Mouse (Mus musculus): ENCODE results near the gene Ltb4r2. TPM values are rescaled to one million over a fixed set of nuclear protein-coding genes. Genes with fewer than 3 reads are reported as not detected.
A peak's percentile ranks its signal among the peaks of the same experiment; 100 is the strongest.

Gene Ltb4r2
- polyA plus RNA-seq, 1 experiment from 2014 or later, result 0.27 TPM

- H3K4me1 ChIP-seq (ENCODE audit: control insufficient read depth in 2 of 2, insufficient read depth in 2 of 2, low read length in 2 of 2), result peaks cover 4 to 5% of the 10 kb centered on the region in 2 experiments; a peak in 1 of 4 replicates
- no peak overlapping the region for H3K4me2 ChIP-seq (ENCODE audit: low read length)
- H3K4me3 ChIP-seq (ENCODE audit: control insufficient read depth in 1 of 2, insufficient read depth in 1 of 2, low read depth in 1 of 2, low read length in 2 of 2), result no peak overlapping the region
- no peaks in the 10 kb centered on the region for H3K9me3 ChIP-seq (ENCODE audit: control insufficient read depth, low read length)
- ATAC-seq (ENCODE audit: insufficient number of reproducible peaks, insufficient read depth, low FRiP score, low read depth), result no peak
- H3K9ac ChIP-seq (ENCODE audit: low read length), result no peak overlapping the region
- H3K36me3 ChIP-seq (ENCODE audit: control insufficient read depth, insufficient read depth, low read length), result 0 out of 2 replicates have a peak, but pooled peaks cover 5% of the 10 kb centered on the region
- H3K27me3 ChIP-seq (ENCODE audit: control insufficient read depth, insufficient read depth, low read length), result peaks cover 15% of the 10 kb centered on the region
- no peak overlapping the region for H3K27ac ChIP-seq (replicated peaks in 1 of 2; ENCODE audit: control insufficient read depth in 1 of 2, insufficient read depth in 1 of 2, low read depth in 2 of 2, low read length in 2 of 2)
- 73% methylated on average over 16 of the region's 16 CpGs for WGBS
Observed at GRCm38 (mm10) chr14:55769087-55769703, 8.0 kb downstream of the Ltb4r2 start.

GRCm38 (mm10) chr14:55776711-55777110 is 15.5 kb downstream of the Ltb4r2 start:
- Histone ChIP-seq H3K9me3 (ENCODE audit: control insufficient read depth, low read length) (no peaks in the 10 kb centered on the region), H3K9ac (ENCODE audit: low read length) (no peak overlapping the region), H3K27ac (replicated peaks in 1 of 2; ENCODE audit: control insufficient read depth in 1 of 2, insufficient read depth in 1 of 2, low read depth in 2 of 2, low read length in 2 of 2) (no peak overlapping the region), H3K4me1 (ENCODE audit: control insufficient read depth in 2 of 2, insufficient read depth in 2 of 2, low read length in 2 of 2) (peaks cover 9 to 10% of the 10 kb centered on the region in 2 experiments; a peak in 3 of 4 replicates), H3K4me3 (ENCODE audit: control insufficient read depth in 1 of 2, insufficient read depth in 1 of 2, low read depth in 1 of 2, low read length in 2 of 2) (no peak overlapping the region), H3K4me2 (ENCODE audit: low read length) (no peak overlapping the region), H3K36me3 (ENCODE audit: control insufficient read depth, insufficient read depth, low read length) (peaks cover 27% of the 10 kb centered on the region), H3K27me3 (ENCODE audit: control insufficient read depth, insufficient read depth, low read length) (peaks cover 5% of the 10 kb centered on the region)
- no peak for ATAC-seq (ENCODE audit: insufficient number of reproducible peaks, insufficient read depth, low FRiP score, low read depth)
- 58% methylated on average over 7 of the region's 7 CpGs for WGBS

DNA sequence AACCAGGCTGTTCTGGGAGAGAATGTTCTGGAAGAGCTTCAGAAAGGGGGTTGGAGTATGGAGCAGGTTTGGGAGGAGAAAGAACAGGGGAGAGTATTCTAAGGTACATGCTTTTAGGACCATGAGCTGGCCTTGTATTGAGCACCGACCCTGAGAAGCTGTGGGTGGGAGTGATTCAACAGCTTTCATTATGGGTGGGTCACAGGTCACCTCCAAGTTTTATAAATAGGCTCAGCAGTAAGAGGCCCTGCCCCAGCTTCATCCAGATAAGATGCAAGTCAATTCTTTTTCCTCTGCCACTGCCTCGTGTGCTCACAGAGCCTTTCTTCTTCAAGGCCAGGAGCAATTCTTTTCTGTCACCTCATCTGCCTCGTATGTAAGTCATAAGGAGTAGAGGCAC is 15.9 kb downstream of the Ltb4r2 start:
- 21% methylated on average over 3 of the region's 3 CpGs for WGBS
- no peak for ATAC-seq (ENCODE audit: insufficient number of reproducible peaks, insufficient read depth, low FRiP score, low read depth)
- H3K36me3 ChIP-seq (ENCODE audit: control insufficient read depth, insufficient read depth, low read length), result peaks cover 27% of the 10 kb centered on the region

DNA sequence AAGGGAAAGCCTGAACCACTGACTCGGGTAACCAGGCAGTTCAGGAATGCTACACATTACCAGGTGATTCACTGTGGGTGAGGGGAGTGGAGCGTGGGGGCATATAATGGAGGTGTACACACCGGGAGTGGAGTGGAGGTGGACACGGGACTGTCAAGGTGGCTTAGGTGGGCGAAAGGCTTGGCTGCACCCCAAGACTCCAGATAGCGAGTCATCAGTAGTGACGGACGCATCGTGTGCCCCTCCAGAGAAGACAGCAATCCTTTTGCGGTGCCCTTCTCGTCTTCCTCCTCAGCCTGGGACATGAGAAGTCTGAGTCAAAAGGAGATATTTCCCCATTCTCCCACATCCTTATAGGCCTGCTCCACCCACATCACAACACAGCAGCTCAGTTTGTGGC is 16.6 kb downstream of the Ltb4r2 start:
- WGBS, result 83% methylated on average over 11 of the region's 11 CpGs
- H3K4me1 ChIP-seq (ENCODE audit: control insufficient read depth in 2 of 2, insufficient read depth in 2 of 2, low read length in 2 of 2), result peaks cover 10 to 11% of the 10 kb centered on the region in 2 experiments; a peak in 3 of 4 replicates
- ATAC-seq (ENCODE audit: insufficient number of reproducible peaks, insufficient read depth, low FRiP score, low read depth), result no peak
- H3K9ac ChIP-seq (ENCODE audit: low read length), result no peak overlapping the region
- H3K36me3 ChIP-seq (ENCODE audit: control insufficient read depth, insufficient read depth, low read length), result peaks cover 27% of the 10 kb centered on the region
- no peaks in the 10 kb centered on the region for H3K9me3 ChIP-seq (ENCODE audit: control insufficient read depth, low read length)
- H3K4me3 ChIP-seq (ENCODE audit: control insufficient read depth in 1 of 2, insufficient read depth in 1 of 2, low read depth in 1 of 2, low read length in 2 of 2), result no peak overlapping the region
- H3K27ac ChIP-seq (replicated peaks in 1 of 2; ENCODE audit: control insufficient read depth in 1 of 2, insufficient read depth in 1 of 2, low read depth in 2 of 2, low read length in 2 of 2), result no peak overlapping the region
- no peak overlapping the region for H3K4me2 ChIP-seq (ENCODE audit: low read length)
- peaks cover 12% of the 10 kb centered on the region for H3K27me3 ChIP-seq (ENCODE audit: control insufficient read depth, insufficient read depth, low read length)

More for the DNA sequence above, 15.9 kb downstream of the Ltb4r2 start:
- Histone ChIP-seq H3K4me1 (ENCODE audit: control insufficient read depth in 2 of 2, insufficient read depth in 2 of 2, low read length in 2 of 2) (peaks cover 9 to 10% of the 10 kb centered on the region in 2 experiments; a peak in 3 of 4 replicates), H3K27me3 (ENCODE audit: control insufficient read depth, insufficient read depth, low read length) (peaks cover 8% of the 10 kb centered on the region), H3K4me2 (ENCODE audit: low read length) (no peak overlapping the region), H3K9me3 (ENCODE audit: control insufficient read depth, low read length) (no peaks in the 10 kb centered on the region), H3K9ac (ENCODE audit: low read length) (no peak overlapping the region), H3K27ac (replicated peaks in 1 of 2; ENCODE audit: control insufficient read depth in 1 of 2, insufficient read depth in 1 of 2, low read depth in 2 of 2, low read length in 2 of 2) (no peak overlapping the region), H3K4me3 (ENCODE audit: control insufficient read depth in 1 of 2, insufficient read depth in 1 of 2, low read depth in 1 of 2, low read length in 2 of 2) (no peak overlapping the region)

- Histone ChIP-seq H3K9ac (ENCODE audit: low read length) (no peak overlapping the region), H3K27me3 (ENCODE audit: control insufficient read depth, insufficient read depth, low read length) (peaks cover 13% of the 10 kb centered on the region), H3K27ac (replicated peaks in 1 of 2; ENCODE audit: control insufficient read depth in 1 of 2, insufficient read depth in 1 of 2, low read depth in 2 of 2, low read length in 2 of 2) (no peak overlapping the region), H3K4me1 (ENCODE audit: control insufficient read depth in 2 of 2, insufficient read depth in 2 of 2, low read length in 2 of 2) (peaks cover 10 to 11% of the 10 kb centered on the region in 2 experiments; a peak in 3 of 4 replicates), H3K4me3 (ENCODE audit: control insufficient read depth in 1 of 2, insufficient read depth in 1 of 2, low read depth in 1 of 2, low read length in 2 of 2) (no peak overlapping the region), H3K36me3 (ENCODE audit: control insufficient read depth, insufficient read depth, low read length) (peaks cover 22% of the 10 kb centered on the region), H3K4me2 (ENCODE audit: low read length) (no peak overlapping the region), H3K9me3 (ENCODE audit: control insufficient read depth, low read length) (no peaks in the 10 kb centered on the region)
- WGBS, result 81% methylated on average over 15 of the region's 15 CpGs
- no peak for ATAC-seq (ENCODE audit: insufficient number of reproducible peaks, insufficient read depth, low FRiP score, low read depth)
Observed at GRCm38 (mm10) chr14:55778686-55779085, 17.5 kb downstream of the Ltb4r2 start.

DNA sequence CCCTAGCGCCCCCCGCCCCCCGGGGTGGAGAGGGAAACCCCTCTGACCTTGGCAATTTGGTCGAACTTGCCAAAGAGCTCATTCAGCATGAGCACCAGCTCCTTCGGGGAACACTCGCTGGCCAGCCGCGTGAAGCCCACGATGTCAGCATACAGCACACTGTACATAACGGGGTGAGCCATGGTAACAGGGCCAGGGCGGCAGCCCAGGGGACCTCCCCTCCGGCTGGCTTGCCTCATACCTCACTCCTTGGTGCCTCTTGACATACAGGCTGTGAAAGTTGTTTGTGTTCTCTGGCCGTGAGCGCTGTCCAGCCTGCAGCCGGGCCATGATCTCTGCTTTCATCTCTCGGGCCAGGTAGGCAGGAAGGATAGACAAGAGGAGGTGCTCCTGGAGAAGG is 18.4 kb downstream of the Ltb4r2 start:
- ATAC-seq (ENCODE audit: insufficient number of reproducible peaks, insufficient read depth, low FRiP score, low read depth), result no peak
- Histone ChIP-seq H3K36me3 (ENCODE audit: control insufficient read depth, insufficient read depth, low read length) (peaks cover 22% of the 10 kb centered on the region), H3K4me1 (ENCODE audit: control insufficient read depth in 2 of 2, insufficient read depth in 2 of 2, low read length in 2 of 2) (peaks cover 11 to 13% of the 10 kb centered on the region in 2 experiments; a peak in 3 of 4 replicates), H3K4me3 (ENCODE audit: control insufficient read depth in 1 of 2, insufficient read depth in 1 of 2, low read depth in 1 of 2, low read length in 2 of 2) (no peak overlapping the region), H3K9ac (ENCODE audit: low read length) (no peak overlapping the region), H3K27me3 (ENCODE audit: control insufficient read depth, insufficient read depth, low read length) (peaks cover 23% of the 10 kb centered on the region), H3K9me3 (ENCODE audit: control insufficient read depth, low read length) (no peaks in the 10 kb centered on the region), H3K4me2 (ENCODE audit: low read length) (no peak overlapping the region), H3K27ac (replicated peaks in 1 of 2; ENCODE audit: control insufficient read depth in 1 of 2, insufficient read depth in 1 of 2, low read depth in 2 of 2, low read length in 2 of 2) (no peak overlapping the region)
- 56% methylated on average over 16 of the region's 16 CpGs for WGBS

GRCm38 (mm10) chr14:55780736-55781135 is 19.5 kb downstream of the Ltb4r2 start:
- H3K36me3 ChIP-seq (ENCODE audit: control insufficient read depth, insufficient read depth, low read length), result peaks cover 22% of the 10 kb centered on the region
- no peaks in the 10 kb centered on the region for H3K9me3 ChIP-seq (ENCODE audit: control insufficient read depth, low read length)
- no peak overlapping the region for H3K4me3 ChIP-seq (ENCODE audit: control insufficient read depth in 1 of 2, insufficient read depth in 1 of 2, low read depth in 1 of 2, low read length in 2 of 2)
- WGBS, result 82% methylated on average over 11 of the region's 11 CpGs
- peaks cover 32% of the 10 kb centered on the region for H3K27me3 ChIP-seq (ENCODE audit: control insufficient read depth, insufficient read depth, low read length)
- 0 out of 2 replicates have a peak overlapping the region, but pooled peaks have one; percentile 24 for H3K4me2 ChIP-seq (ENCODE audit: low read length)
- H3K9ac ChIP-seq (ENCODE audit: low read length), result no peak overlapping the region
- peaks cover 11 to 13% of the 10 kb centered on the region in 2 experiments; a peak in 3 of 4 replicates for H3K4me1 ChIP-seq (ENCODE audit: control insufficient read depth in 2 of 2, insufficient read depth in 2 of 2, low read length in 2 of 2)
- no peak overlapping the region for H3K27ac ChIP-seq (replicated peaks in 1 of 2; ENCODE audit: control insufficient read depth in 1 of 2, insufficient read depth in 1 of 2, low read depth in 2 of 2, low read length in 2 of 2)
- no peak for ATAC-seq (ENCODE audit: insufficient number of reproducible peaks, insufficient read depth, low FRiP score, low read depth)
